Mouse (Mus musculus) intestine, embryonic 16.5 days (tissue): ENCODE measurements around the gene Tmed1. TPM values are rescaled to one million over a fixed set of nuclear protein-coding genes. Genes with fewer than 3 reads are reported as not detected.
"Not testable (repeated sequence)": the region's sequence is repeated elsewhere in the genome, so short reads cannot be mapped to it uniquely, and the experiment has no call there.

Experiments used
- ATAC-seq: fragments of 200-750 bp; cut with Nextera tagmentation; 2 replicates; pipeline ENCODE4 v1.8.0; 2017; ENCODE audit warnings: moderate TSS enrichment, moderate library complexity
- H3K27ac ChIP-seq: fragments of 300-500 bp; sonication (generic); 2 replicates; pipeline ENCODE4 v1.5.1; 2014; ENCODE audit warnings: mild to moderate bottlenecking, low read length
- H3K27me3 ChIP-seq: fragments of 300-500 bp; sonication (generic); replicated peaks from 2 replicates; pipeline ENCODE4 v1.6.1; 2014; ENCODE audit warnings: low read length, control low read depth, mixed read lengths; ENCODE audit not compliant: control insufficient read depth, insufficient read depth
- H3K36me3 ChIP-seq: fragments of 300-500 bp; sonication (generic); 2 replicates; pipeline ENCODE4 v1.6.1; 2014; ENCODE audit warnings: low read length, control low read depth; ENCODE audit not compliant: control insufficient read depth, insufficient read depth
- H3K4me1 ChIP-seq: fragments of 300-500 bp; sonication (generic); 2 replicates; pipeline ENCODE4 v1.6.1; 2014; ENCODE audit warnings: low read length, control low read depth, mixed read lengths; ENCODE audit not compliant: control insufficient read depth, insufficient read depth
- H3K4me2 ChIP-seq: fragments of 300-500 bp; sonication (generic); 2 replicates; pipeline ENCODE4 v1.6.1; 2014; ENCODE audit warnings: low read depth, low read length, control low read depth
- H3K4me3 ChIP-seq: fragments of 300-500 bp; sonication (generic); 2 replicates; pipeline ENCODE4 v1.5.1; 2014; ENCODE audit warnings: mild to moderate bottlenecking, low read length
- H3K9ac ChIP-seq: fragments of 300-500 bp; sonication (generic); 2 replicates; pipeline ENCODE4 v1.6.1; 2014; ENCODE audit warnings: low read depth, low read length
- H3K9me3 ChIP-seq: fragments of 300-500 bp; sonication (generic); 2 replicates; pipeline ENCODE4 v1.6.1; 2016; ENCODE audit warnings: low read length, control low read depth; ENCODE audit not compliant: control insufficient read depth
- WGBS: fragments of 180-500 bp; shearing (Covaris S2); extraction: QIAGEN DNeasy Blood & Tissue Kit; methylation state at CpG from one replicate; pipeline ENCODE4 v1.1.7; 2014; 5-methylcytosine and 5-hydroxymethylcytosine counted together
- polyA plus RNA-seq: library from polyadenylated mRNA; unstranded; fragments of >200 nt; fragmentation: Nextera tagmentation; extraction: Ambion mirVana; gene quantifications from 2 replicates; pipeline ENCODE4 v1.2.1, GENCODE M21; 2015

Tmed1 gene
- polyA plus RNA-seq, 1 experiment from 2014 or later: 79.7 TPM

DNA sequence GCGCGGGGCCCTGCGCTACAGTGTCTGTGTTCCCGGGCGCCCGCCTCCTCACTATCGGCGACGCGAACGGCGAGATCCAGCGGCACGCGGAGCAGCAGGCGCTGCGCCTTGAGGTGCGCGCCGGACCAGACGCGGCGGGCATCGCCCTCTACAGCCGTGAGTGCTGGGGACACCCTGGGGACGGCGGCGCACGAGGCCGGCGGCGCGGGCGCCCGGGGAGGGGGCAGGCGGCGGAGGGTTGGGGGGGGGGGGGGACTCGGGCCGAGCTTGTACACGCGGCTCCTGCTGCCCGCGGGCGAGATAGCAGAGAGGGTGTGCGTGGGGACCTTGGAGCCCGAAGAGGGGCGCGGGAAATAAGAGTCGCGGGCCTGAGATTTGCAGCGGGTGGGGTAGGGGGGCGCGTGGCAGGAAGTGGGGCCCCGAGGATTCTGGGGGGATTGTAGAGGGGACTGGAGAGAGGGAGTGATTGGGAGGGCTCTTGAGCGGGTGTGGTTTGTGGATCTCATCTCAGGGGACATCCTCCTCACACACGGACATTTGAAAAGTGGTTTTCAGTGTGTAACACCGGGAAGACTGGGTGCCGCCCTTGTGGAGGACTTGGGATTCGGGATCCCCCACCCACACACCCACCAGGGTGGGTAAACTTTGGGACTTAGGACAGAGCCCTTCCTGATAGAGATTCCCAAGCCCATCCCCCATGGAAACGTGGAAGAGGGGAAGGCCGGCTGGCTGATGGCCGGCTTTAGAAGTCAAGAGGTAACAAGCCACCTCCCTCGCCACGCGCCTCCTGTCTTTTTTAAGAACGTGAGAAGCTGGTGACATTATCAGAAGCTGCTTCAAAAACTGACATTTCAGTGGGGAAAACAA, 37.3 kb upstream of the Tmed1 start:
- peak overlapping the region; percentile 93 for H3K9ac ChIP-seq
- H3K4me1 ChIP-seq: peaks cover 13% of the 10 kb centered on the region
- ATAC-seq: peak; percentile 29
- H3K27ac ChIP-seq: peak overlapping the region; percentile 97
- peak overlapping the region; percentile 58 for H3K4me2 ChIP-seq
- H3K27me3 ChIP-seq: no peaks in the 10 kb centered on the region
- no peaks in the 10 kb centered on the region for H3K36me3 ChIP-seq
- H3K4me3 ChIP-seq: peak overlapping the region; percentile 81
- WGBS: under 1% methylated on average over 54 of the region's 66 CpGs
- no peaks in the 10 kb centered on the region for H3K9me3 ChIP-seq

DNA sequence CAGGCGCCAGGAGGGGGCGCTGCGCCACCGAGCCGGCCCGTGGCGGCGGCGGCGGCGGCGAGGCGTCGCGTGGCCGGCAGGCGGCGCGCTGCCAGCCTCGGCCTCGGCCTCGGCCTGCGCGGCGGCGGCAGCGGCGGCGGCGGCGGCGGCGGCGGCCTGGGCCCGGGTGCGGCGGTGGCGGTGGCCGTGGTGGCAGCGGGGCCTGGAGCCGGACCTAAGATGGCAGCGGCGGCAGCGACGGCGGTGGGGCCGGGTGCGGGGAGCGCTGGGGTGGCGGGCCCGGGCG, 36.7 kb upstream of the Tmed1 start, which contains the start of gene Carm1:
Gene Carm1, plus strand, starts transcription at position 106 of the 286 bp plus-strand sequence.
- peak within 1 kb of the TSS; percentile 97 for H3K27ac ChIP-seq
- WGBS: under 1% methylated on average over 22 of the region's 52 CpGs
- ATAC-seq: no peak
- peak within 1 kb of the TSS; percentile 93 for H3K9ac ChIP-seq
- peak within 1 kb of the TSS; percentile 65 for H3K4me2 ChIP-seq
- peaks cover 13% of the 10 kb centered on the region for H3K4me1 ChIP-seq
- no peaks in the 10 kb centered on the region for H3K9me3 ChIP-seq
- H3K36me3 ChIP-seq: no peaks in the 10 kb centered on the region
- H3K27me3 ChIP-seq: no peaks in the 10 kb centered on the region
- peak within 1 kb of the TSS; percentile 81 for H3K4me3 ChIP-seq

DNA sequence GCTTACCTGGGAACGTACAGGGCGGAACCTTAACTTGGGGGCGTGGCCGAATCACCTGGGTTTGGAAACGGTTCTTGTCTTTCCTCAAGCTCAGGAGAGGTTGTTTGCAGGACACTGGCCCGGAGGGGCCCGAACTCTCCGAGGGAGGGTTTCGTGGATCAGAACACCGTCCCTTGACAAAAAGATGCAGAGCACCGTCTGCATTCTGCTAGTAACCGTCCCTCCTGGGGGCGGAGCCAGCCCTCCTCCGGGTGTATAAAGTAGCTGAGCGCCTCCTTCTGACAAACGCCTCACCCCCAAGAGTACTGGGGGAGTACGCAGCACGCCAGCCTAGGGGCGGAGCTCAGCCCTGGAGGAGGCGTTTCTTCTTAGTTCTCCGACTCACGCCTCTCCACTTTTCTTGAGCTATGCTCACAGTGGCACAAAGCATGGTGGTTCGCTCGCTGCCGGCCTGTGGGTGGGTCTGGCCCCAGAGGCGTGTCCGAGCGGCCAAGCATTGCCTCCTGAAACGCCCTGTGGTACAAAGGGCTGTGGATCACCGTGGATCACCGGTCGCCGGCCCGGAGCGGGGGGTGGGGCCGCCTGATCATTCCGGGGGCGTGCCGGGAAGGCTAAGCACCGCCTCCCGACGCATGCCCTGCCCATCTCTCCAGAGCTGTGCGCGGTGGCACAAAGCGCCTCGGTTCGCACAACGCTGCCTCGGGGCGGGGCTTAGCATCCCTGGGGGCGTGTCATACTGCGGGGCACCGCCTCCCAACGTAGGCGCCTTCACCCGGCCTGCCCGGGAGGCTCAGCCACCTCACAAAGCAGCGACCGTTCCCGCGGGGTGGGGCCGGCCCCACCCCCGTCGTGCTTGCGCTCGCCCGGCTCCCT, 36.1 kb upstream of the Tmed1 start:
- Histone ChIP-seq H3K9ac (peak overlapping the region; percentile 74), H3K27me3 (no peaks in the 10 kb centered on the region), H3K36me3 (no peaks in the 10 kb centered on the region), H3K9me3 (no peaks in the 10 kb centered on the region), H3K4me2 (peak overlapping the region; percentile 65), H3K27ac (peak overlapping the region; percentile 97), H3K4me3 (peak overlapping the region; percentile 81), H3K4me1 (peaks cover 13% of the 10 kb centered on the region)
- ATAC-seq: peak; percentile 94
- under 1% methylated on average over 65 of the region's 67 CpGs for WGBS

DNA sequence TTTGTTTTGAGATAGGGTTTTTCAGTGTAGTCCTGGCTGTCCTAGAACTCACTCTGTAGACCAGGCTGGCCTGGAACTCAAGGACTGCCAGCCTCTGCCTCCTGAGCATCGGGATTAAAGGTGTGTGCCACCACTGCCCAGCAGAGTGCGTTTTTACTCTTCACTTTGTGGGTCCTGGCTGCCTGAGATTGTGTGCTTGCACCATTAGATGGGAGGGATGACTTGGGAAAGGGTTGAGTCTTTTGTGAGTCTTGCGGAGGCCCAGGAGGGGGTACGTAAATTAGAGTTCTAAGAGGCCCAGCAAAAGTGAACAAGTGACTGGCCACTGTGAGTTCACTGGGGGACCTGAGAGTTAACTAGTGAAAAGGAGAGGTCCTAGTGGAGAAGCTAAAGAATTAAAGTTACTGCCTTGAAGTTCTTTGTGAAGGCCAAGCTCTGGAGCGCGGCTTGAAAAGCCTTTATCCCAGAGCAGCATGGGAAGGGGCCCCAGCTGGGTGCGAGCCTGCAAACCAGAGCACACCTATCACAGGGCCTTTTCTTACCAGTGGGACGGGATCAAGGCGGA, 35.4 kb upstream of the Tmed1 start:
- WGBS: 5% methylated on average over 9 of the region's 9 CpGs
- Histone ChIP-seq H3K27ac (peak overlapping the region; percentile 95), H3K9me3 (no peaks in the 10 kb centered on the region), H3K9ac (peak overlapping the region; percentile 74), H3K4me2 (peak overlapping the region; percentile 65), H3K27me3 (no peaks in the 10 kb centered on the region), H3K36me3 (no peaks in the 10 kb centered on the region), H3K4me1 (peaks cover 13% of the 10 kb centered on the region), H3K4me3 (peak overlapping the region; percentile 81)
- ATAC-seq: peak; percentile 86

DNA sequence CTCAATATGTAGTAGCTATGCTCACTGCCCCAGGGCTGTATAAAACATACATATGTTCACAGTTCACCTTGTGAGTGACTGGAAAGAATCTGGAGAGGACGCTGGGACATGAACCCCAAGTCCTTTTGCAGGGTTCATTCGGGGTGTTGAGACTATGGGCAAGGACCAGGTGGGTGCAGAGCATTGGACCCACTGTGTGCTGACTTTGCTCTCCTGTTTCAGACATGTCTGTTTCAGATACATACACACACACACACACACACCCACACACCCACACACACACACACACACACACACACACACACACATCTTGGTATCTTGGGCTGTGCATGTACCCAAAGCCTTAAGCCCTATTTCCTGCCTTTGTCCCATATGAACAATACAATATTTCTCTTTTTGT, 31.9 kb upstream of the Tmed1 start:
- H3K9ac ChIP-seq, ATAC-seq, H3K9me3 ChIP-seq, H3K27ac ChIP-seq, H3K4me3 ChIP-seq, H3K36me3 ChIP-seq, H3K27me3 ChIP-seq, H3K4me2 ChIP-seq, H3K4me1 ChIP-seq: not testable (repeated sequence)
- 93% methylated on average over 2 of the region's 2 CpGs for WGBS

DNA sequence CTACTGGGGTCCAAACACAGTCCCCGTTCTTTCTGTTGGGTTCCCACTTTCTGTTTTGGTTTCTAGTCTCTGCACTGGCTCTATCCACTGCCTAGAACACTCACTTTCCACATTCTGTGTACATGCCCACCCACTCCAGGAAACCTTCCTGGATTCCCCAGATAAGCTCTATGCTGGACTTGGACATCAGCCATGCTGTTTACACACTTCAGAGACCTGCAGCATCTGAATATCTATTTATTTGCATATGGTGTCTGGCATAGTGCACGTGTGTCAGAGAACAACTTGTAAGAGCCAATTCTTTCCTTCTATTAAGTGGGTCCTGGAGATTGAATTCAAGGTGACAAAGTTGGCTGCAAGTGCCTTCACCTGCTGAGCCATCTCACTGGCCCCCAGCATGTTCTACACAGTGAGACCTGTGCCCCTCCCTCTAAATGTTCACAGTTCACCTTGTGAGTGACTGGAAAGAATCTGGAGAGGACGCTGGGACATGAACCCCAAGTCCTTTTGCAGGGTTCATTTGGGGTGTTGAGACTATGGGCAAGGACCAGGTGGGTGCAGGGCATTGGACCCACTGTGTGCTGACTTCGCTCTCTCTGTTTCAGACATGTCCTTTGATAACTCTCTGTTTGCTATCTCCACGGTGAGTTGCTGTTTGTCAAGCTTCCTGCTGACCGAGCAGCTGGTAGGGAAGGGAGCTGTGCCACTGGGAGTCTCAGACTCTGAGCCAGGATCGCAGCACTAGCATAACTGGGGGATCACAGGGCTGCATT, 30.1 kb upstream of the Tmed1 start:
- Histone ChIP-seq H3K27me3 (no peaks in the 10 kb centered on the region), H3K36me3 (no peaks in the 10 kb centered on the region), H3K4me3 (no peak overlapping the region), H3K27ac (no peak overlapping the region), H3K4me2 (no peak overlapping the region), H3K9ac (no peak overlapping the region), H3K9me3 (no peaks in the 10 kb centered on the region), H3K4me1 (peaks cover 4% of the 10 kb centered on the region; the same call in 1 of the 2 replicates)
- ATAC-seq: no peak
- 70% methylated on average over 7 of the region's 7 CpGs for WGBS

DNA sequence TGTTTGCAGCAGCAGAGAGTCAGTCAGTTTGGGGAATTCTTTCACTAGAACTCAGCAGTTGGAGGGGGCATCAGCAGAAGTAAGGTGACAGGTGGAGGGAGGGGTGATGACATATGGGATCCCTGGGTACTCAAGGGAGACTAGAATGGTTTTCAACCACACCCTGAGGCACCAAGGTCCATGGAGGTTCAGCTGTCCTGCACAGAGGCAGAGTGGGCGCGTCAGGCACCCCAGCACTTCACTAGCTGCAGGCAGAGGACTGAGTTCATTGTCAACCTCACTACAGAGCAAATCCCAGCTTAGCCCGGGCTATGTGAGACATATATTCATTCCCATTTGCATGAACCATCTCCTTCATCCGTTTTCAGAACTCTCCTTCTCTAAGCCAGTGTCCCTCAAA, 27.0 kb upstream of the Tmed1 start:
- 76% methylated on average over 4 of the region's 4 CpGs for WGBS
- Histone ChIP-seq H3K9ac (no peak overlapping the region), H3K4me3 (no peak overlapping the region), H3K4me1 (no peaks in the 10 kb centered on the region), H3K36me3 (no peaks in the 10 kb centered on the region), H3K9me3 (no peaks in the 10 kb centered on the region), H3K4me2 (no peak overlapping the region), H3K27ac (no peak overlapping the region), H3K27me3 (no peaks in the 10 kb centered on the region)
- ATAC-seq: no peak

DNA sequence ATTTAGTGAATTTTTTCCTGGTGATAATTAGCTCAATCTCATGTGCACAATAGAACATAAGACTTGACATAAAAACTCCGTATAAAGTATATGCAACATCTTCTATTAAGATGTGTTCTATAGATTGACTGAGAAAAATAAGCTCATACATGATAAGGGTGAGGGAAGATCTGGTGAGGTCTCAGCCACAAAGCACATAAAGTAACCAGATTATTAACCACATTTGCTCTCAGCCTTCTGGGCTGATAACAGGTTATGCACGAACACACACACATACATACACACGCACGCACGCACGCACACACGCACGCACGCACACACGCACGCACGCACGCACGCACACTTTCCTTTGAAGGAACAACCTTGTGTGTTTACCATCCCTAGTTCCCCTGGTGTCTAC, 26.4 kb upstream of the Tmed1 start:
- Histone ChIP-seq H3K36me3 (no peaks in the 10 kb centered on the region), H3K27ac (no peak overlapping the region), H3K4me1 (no peaks in the 10 kb centered on the region), H3K4me3 (no peak overlapping the region), H3K27me3 (no peaks in the 10 kb centered on the region), H3K9ac (no peak overlapping the region), H3K9me3 (no peaks in the 10 kb centered on the region), H3K4me2 (no peak overlapping the region)
- 93% methylated on average over 14 of the region's 14 CpGs for WGBS
- ATAC-seq: no peak

DNA sequence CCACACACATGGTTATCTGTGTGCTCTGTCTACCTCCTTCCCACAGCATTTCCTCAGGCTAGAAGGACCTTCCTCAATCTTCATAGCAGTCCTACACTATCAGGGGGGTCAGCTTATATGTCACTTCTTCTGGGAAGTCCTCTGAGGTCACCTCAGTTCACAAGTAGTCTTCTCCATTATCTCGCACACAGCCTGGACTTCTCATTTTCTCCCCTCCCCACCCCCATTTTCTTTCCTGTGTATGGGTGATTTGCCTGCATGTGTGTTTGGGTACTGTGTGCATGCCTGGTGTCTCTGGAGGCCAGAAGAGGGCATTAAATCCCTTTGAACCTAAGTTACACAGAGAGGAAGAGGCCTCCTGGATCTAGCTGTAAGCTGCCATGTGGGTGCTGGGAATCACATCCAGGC, 17.9 kb upstream of the Tmed1 start:
- ATAC-seq: no peak

More for the DNA sequence above, 17.9 kb upstream of the Tmed1 start:
- Histone ChIP-seq H3K27me3 (no peaks in the 10 kb centered on the region), H3K9ac (no peak overlapping the region), H3K9me3 (no peaks in the 10 kb centered on the region), H3K4me3 (no peak overlapping the region), H3K4me1 (no peaks in the 10 kb centered on the region), H3K4me2 (no peak overlapping the region), H3K36me3 (no peaks in the 10 kb centered on the region), H3K27ac (no peak overlapping the region)
- 69% methylated on average over 1 of the region's 1 CpGs for WGBS
